Mouse (Mus musculus) stomach, embryonic 14.5 days (tissue): ENCODE data around the gene Cacng7. TPM values are rescaled to one million over a fixed set of nuclear protein-coding genes. Genes with fewer than 3 reads are reported as not detected.
A peak's percentile ranks its signal among the peaks of the same experiment; 100 is the strongest.
"Not testable (repeated sequence)": the region's sequence is repeated elsewhere in the genome, so short reads cannot be mapped to it uniquely, and the experiment has no call there.

ENCODE experiments used
- ATAC-seq: fragments of 200-750 bp; cut with Nextera tagmentation; 2 replicates; pipeline ENCODE4 v1.8.0; 2017; ENCODE audit warnings: low read depth, moderate TSS enrichment; ENCODE audit not compliant: insufficient number of reproducible peaks, insufficient read depth, low FRiP score
- H3K27ac ChIP-seq: fragments of 300-500 bp; sonication (generic); 2 replicates; pipeline ENCODE4 v1.5.1; 2014; ENCODE audit warnings: mild to moderate bottlenecking, low read length, moderate library complexity, mixed read lengths
- H3K27me3 ChIP-seq: fragments of 300-500 bp; sonication (generic); 2 replicates; pipeline ENCODE4 v1.6.1; 2014; ENCODE audit warnings: low read length, control low read depth, mixed read lengths; ENCODE audit not compliant: control insufficient read depth, insufficient read depth
- H3K36me3 ChIP-seq: fragments of 300-500 bp; sonication (generic); 2 replicates; pipeline ENCODE4 v1.6.1; 2014; ENCODE audit warnings: mild to moderate bottlenecking, control low read depth, low read length, moderate library complexity, mixed read lengths; ENCODE audit not compliant: control insufficient read depth, insufficient read depth
- H3K4me1 ChIP-seq: fragments of 300-500 bp; sonication (generic); 2 replicates; pipeline ENCODE4 v1.6.1; 2014; ENCODE audit warnings: low read length, control low read depth, mixed read lengths; ENCODE audit not compliant: control insufficient read depth, insufficient read depth
- H3K4me2 ChIP-seq: fragments of 300-500 bp; sonication (generic); replicated peaks from 2 replicates; pipeline ENCODE4 v1.6.1; 2014; ENCODE audit warnings: low read depth, low read length, control low read depth
- H3K4me3 ChIP-seq: fragments of 300-500 bp; sonication (generic); 2 replicates; pipeline ENCODE4 v1.5.1; 2014; ENCODE audit warnings: low read depth, low read length, control low read depth
- H3K9ac ChIP-seq: fragments of 300-500 bp; sonication (generic); replicated peaks from 2 replicates; pipeline ENCODE4 v1.6.1; 2014; ENCODE audit warnings: low read depth, mild to moderate bottlenecking, control low read depth, low read length, moderate library complexity, mixed read lengths
- H3K9me3 ChIP-seq: fragments of 300-500 bp; sonication (generic); 2 replicates; pipeline ENCODE4 v1.6.1; 2016; ENCODE audit warnings: low read depth, low read length, control low read depth; ENCODE audit not compliant: control insufficient read depth
- WGBS: fragments of 180-500 bp; shearing (Covaris S2); extraction: QIAGEN DNeasy Blood & Tissue Kit; methylation state at CpG from one replicate; pipeline ENCODE4 v1.1.7; 2014; 5-methylcytosine and 5-hydroxymethylcytosine counted together
- polyA plus RNA-seq: library from polyadenylated mRNA; unstranded; fragments of >200 nt; fragmentation: Nextera tagmentation; extraction: Ambion mirVana; gene quantifications from 2 replicates; pipeline ENCODE4 v1.2.1, GENCODE M21; 2014

The Cacng7 gene
- polyA plus RNA-seq, 1 experiment from 2014 or later, result 3.8 TPM

GRCm38 (mm10) chr7:3291197-3291596 lies 41.6 kb upstream of the Cacng7 start:
- Histone ChIP-seq H3K4me2 (peak overlapping the region; percentile 73), H3K27me3 (no peaks in the 10 kb centered on the region), H3K36me3 (peaks cover 15% of the 10 kb centered on the region; the same call in 1 of the 2 replicates), H3K9ac (peak overlapping the region; percentile 55), H3K4me3 (peak overlapping the region; percentile 54), H3K27ac (peak overlapping the region; percentile 94), H3K9me3 (no peaks in the 10 kb centered on the region), H3K4me1 (peaks cover 32% of the 10 kb centered on the region; the same call in 1 of the 2 replicates)
- ATAC-seq, result no peak
- 9% methylated on average over 6 of the region's 6 CpGs for WGBS

- Histone ChIP-seq H3K36me3 (peaks cover 21% of the 10 kb centered on the region; the same call in 1 of the 2 replicates), H3K9ac (peak overlapping the region; percentile 55; the same call in 1 of the 2 replicates), H3K4me1 (peaks cover 29% of the 10 kb centered on the region; the same call in 1 of the 2 replicates), H3K27ac (peak overlapping the region; percentile 94), H3K4me2 (peak overlapping the region; percentile 73), H3K9me3 (no peaks in the 10 kb centered on the region), H3K4me3 (peak overlapping the region; percentile 54), H3K27me3 (no peaks in the 10 kb centered on the region)
- WGBS, result 57% methylated on average over 3 of the region's 3 CpGs
- no peak for ATAC-seq
Observed at GRCm38 (mm10) chr7:3291764-3292163, 41.0 kb upstream of the Cacng7 start.

- peak overlapping the region; percentile 55; the same call in 1 of the 2 replicates for H3K9ac ChIP-seq
- 58% methylated on average over 10 of the region's 12 CpGs for WGBS
Observed at GRCm38 (mm10) chr7:3292271-3292670, 40.5 kb upstream of the Cacng7 start.

GRCm38 (mm10) chr7:3292791-3293190 lies 40.0 kb upstream of the Cacng7 start:
- H3K36me3 ChIP-seq, result peaks cover 31% of the 10 kb centered on the region
- H3K4me2 ChIP-seq, result peak overlapping the region; percentile 73
- no peaks in the 10 kb centered on the region for H3K9me3 ChIP-seq
- H3K27ac ChIP-seq, result peak overlapping the region; percentile 94
- ATAC-seq, result peak; percentile 85
- H3K4me3 ChIP-seq, result peak overlapping the region; percentile 54
- no peaks in the 10 kb centered on the region for H3K27me3 ChIP-seq
- WGBS, result 1% methylated on average over 14 of the region's 14 CpGs
- H3K9ac ChIP-seq, result peak overlapping the region; percentile 34; the same call in 1 of the 2 replicates
- H3K4me1 ChIP-seq, result peaks cover 26% of the 10 kb centered on the region; the same call in 1 of the 2 replicates

More at GRCm38 (mm10) chr7:3292271-3292670, 40.5 kb upstream of the Cacng7 start:
- Histone ChIP-seq H3K4me1 (peaks cover 25% of the 10 kb centered on the region; the same call in 1 of the 2 replicates), H3K36me3 (peaks cover 26% of the 10 kb centered on the region), H3K4me3 (peak overlapping the region; percentile 54), H3K27ac (peak overlapping the region; percentile 94), H3K4me2 (peak overlapping the region; percentile 73)
- H3K27me3 ChIP-seq, ATAC-seq, H3K9me3 ChIP-seq: not testable (repeated sequence)

GRCm38 (mm10) chr7:3294794-3295193 lies 38.0 kb upstream of the Cacng7 start:
- WGBS, result 87% methylated on average over 1 of the region's 1 CpGs
- ATAC-seq, result no peak
- H3K9ac ChIP-seq, result no peak overlapping the region
- no peak overlapping the region for H3K4me3 ChIP-seq
- H3K4me1 ChIP-seq, result peaks cover 30% of the 10 kb centered on the region; the same call in 1 of the 2 replicates
- H3K9me3 ChIP-seq, result no peaks in the 10 kb centered on the region
- H3K36me3 ChIP-seq, result peaks cover 48% of the 10 kb centered on the region
- no peak overlapping the region for H3K27ac ChIP-seq
- H3K27me3 ChIP-seq, result no peaks in the 10 kb centered on the region
- no peak overlapping the region for H3K4me2 ChIP-seq

GRCm38 (mm10) chr7:3295321-3296110 lies 37.2 kb upstream of the Cacng7 start:
- Histone ChIP-seq H3K27me3 (no peaks in the 10 kb centered on the region), H3K36me3 (peaks cover 53% of the 10 kb centered on the region), H3K27ac (no peak overlapping the region), H3K4me1 (peaks cover 30% of the 10 kb centered on the region; the same call in 1 of the 2 replicates), H3K4me3 (no peak overlapping the region), H3K4me2 (no peak overlapping the region), H3K9ac (no peak overlapping the region), H3K9me3 (no peaks in the 10 kb centered on the region)
- 83% methylated on average over 5 of the region's 5 CpGs for WGBS
- no peak for ATAC-seq

- Histone ChIP-seq H3K9me3 (no peaks in the 10 kb centered on the region), H3K4me3 (no peak overlapping the region), H3K4me2 (no peak overlapping the region), H3K4me1 (peaks cover 22% of the 10 kb centered on the region; the same call in 1 of the 2 replicates), H3K27ac (no peak overlapping the region), H3K36me3 (peaks cover 53% of the 10 kb centered on the region), H3K9ac (no peak overlapping the region), H3K27me3 (no peaks in the 10 kb centered on the region)
- 93% methylated on average over 16 of the region's 16 CpGs for WGBS
- no peak for ATAC-seq
Observed at GRCm38 (mm10) chr7:3296711-3297110, 36.0 kb upstream of the Cacng7 start.

- ATAC-seq, result no peak
- H3K27ac ChIP-seq, result no peak overlapping the region
- H3K4me2 ChIP-seq, result no peak overlapping the region
- 54% methylated on average over 7 of the region's 7 CpGs for WGBS
- no peak overlapping the region for H3K4me3 ChIP-seq
- no peak overlapping the region for H3K9ac ChIP-seq
- no peaks in the 10 kb centered on the region for H3K9me3 ChIP-seq
- 0 out of 2 replicates have a peak, but pooled peaks cover 4% of the 10 kb centered on the region for H3K27me3 ChIP-seq
- H3K4me1 ChIP-seq, result peaks cover 21% of the 10 kb centered on the region; the same call in 1 of the 2 replicates
- peaks cover 45% of the 10 kb centered on the region for H3K36me3 ChIP-seq
Observed at GRCm38 (mm10) chr7:3299941-3300617, 32.7 kb upstream of the Cacng7 start.
